Mouse (Mus musculus): ENCODE results near the gene Myzap. TPM values are rescaled to one million over a fixed set of nuclear protein-coding genes. Genes with fewer than 3 reads are reported as not detected.
A peak's percentile ranks its signal among the peaks of the same experiment; 100 is the strongest.

Gene Myzap
- polyA plus RNA-seq, 1 experiment = 0.98 TPM

GRCm38 (mm10) chr9:71614643-71615042, 22.5 kb upstream of the Myzap start:
- TF ChIP-seq POLR2A (IDR thresholded peaks at IDR 0.05; ENCODE audit: borderline replicate concordance, insufficient read depth, low read length) (no peak), CTCF (IDR thresholded peaks at IDR 0.05; ENCODE audit: borderline replicate concordance, insufficient read depth, low read depth, low read length) (peak; percentile 48)
- no peak for DNase-seq
- Histone ChIP-seq H3K27ac (ENCODE audit: insufficient read depth, low read length) (no peak overlapping the region), H3K27me3 (ENCODE audit: control insufficient read depth, insufficient read depth, low read length) (no peaks in the 10 kb centered on the region), H3K4me3 (replicated peaks; ENCODE audit: insufficient read depth, low read depth, low read length) (no peak overlapping the region), H3K4me1 (ENCODE audit: control insufficient read depth, insufficient read depth, low read length) (no peaks in the 10 kb centered on the region)
- 41% methylated on average over 2 of the region's 2 CpGs for WGBS

- Histone ChIP-seq H3K27ac (ENCODE audit: insufficient read depth, low read length) (no peak overlapping the region), H3K4me3 (replicated peaks; ENCODE audit: insufficient read depth, low read depth, low read length) (no peak overlapping the region), H3K27me3 (ENCODE audit: control insufficient read depth, insufficient read depth, low read length) (no peaks in the 10 kb centered on the region), H3K4me1 (ENCODE audit: control insufficient read depth, insufficient read depth, low read length) (no peaks in the 10 kb centered on the region)
- no peak for DNase-seq
- TF ChIP-seq POLR2A (IDR thresholded peaks at IDR 0.05; ENCODE audit: borderline replicate concordance, insufficient read depth, low read length) (no peak), CTCF (IDR thresholded peaks at IDR 0.05; ENCODE audit: borderline replicate concordance, insufficient read depth, low read depth, low read length) (peak; percentile 42; the same call in 1 of the 2 replicates)
- WGBS = 93% methylated on average over 6 of the region's 6 CpGs
Observed at GRCm38 (mm10) chr9:71612981-71613380, 20.8 kb upstream of the Myzap start.

- Histone ChIP-seq H3K4me1 (ENCODE audit: control insufficient read depth, insufficient read depth, low read length) (no peaks in the 10 kb centered on the region), H3K27me3 (ENCODE audit: control insufficient read depth, insufficient read depth, low read length) (no peaks in the 10 kb centered on the region), H3K27ac (ENCODE audit: insufficient read depth, low read length) (no peak overlapping the region), H3K4me3 (replicated peaks; ENCODE audit: insufficient read depth, low read depth, low read length) (no peak overlapping the region)
- 40% methylated on average over 4 of the region's 4 CpGs for WGBS
- DNase-seq = no peak
- TF ChIP-seq CTCF (IDR thresholded peaks at IDR 0.05; ENCODE audit: borderline replicate concordance, insufficient read depth, low read depth, low read length) = no peak
- no peak for TF ChIP-seq POLR2A (IDR thresholded peaks at IDR 0.05; ENCODE audit: borderline replicate concordance, insufficient read depth, low read length)
Observed at GRCm38 (mm10) chr9:71611876-71612275, 19.7 kb upstream of the Myzap start.

GRCm38 (mm10) chr9:71609010-71609409, 16.9 kb upstream of the Myzap start:
- no peak overlapping the region for H3K27ac ChIP-seq (ENCODE audit: insufficient read depth, low read length)
- WGBS = 59% methylated on average over 6 of the region's 6 CpGs
- no peak overlapping the region for H3K4me3 ChIP-seq (replicated peaks; ENCODE audit: insufficient read depth, low read depth, low read length)
- H3K27me3 ChIP-seq (ENCODE audit: control insufficient read depth, insufficient read depth, low read length) = no peaks in the 10 kb centered on the region
- TF ChIP-seq POLR2A (IDR thresholded peaks at IDR 0.05; ENCODE audit: borderline replicate concordance, insufficient read depth, low read length) (no peak), CTCF (IDR thresholded peaks at IDR 0.05; ENCODE audit: borderline replicate concordance, insufficient read depth, low read depth, low read length) (no peak)
- DNase-seq = no peak
- no peaks in the 10 kb centered on the region for H3K4me1 ChIP-seq (ENCODE audit: control insufficient read depth, insufficient read depth, low read length)

- DNase-seq = no peak
- Histone ChIP-seq H3K27me3 (ENCODE audit: control insufficient read depth, insufficient read depth, low read length) (no peaks in the 10 kb centered on the region), H3K4me1 (ENCODE audit: control insufficient read depth, insufficient read depth, low read length) (no peaks in the 10 kb centered on the region), H3K27ac (ENCODE audit: insufficient read depth, low read length) (no peak overlapping the region), H3K4me3 (replicated peaks; ENCODE audit: insufficient read depth, low read depth, low read length) (no peak overlapping the region)
- no peak for TF ChIP-seq CTCF (IDR thresholded peaks at IDR 0.05; ENCODE audit: borderline replicate concordance, insufficient read depth, low read depth, low read length)
- TF ChIP-seq POLR2A (IDR thresholded peaks at IDR 0.05; ENCODE audit: borderline replicate concordance, insufficient read depth, low read length) = no peak
- 55% methylated on average over 13 of the region's 13 CpGs for WGBS
Observed at GRCm38 (mm10) chr9:71606296-71607057, 14.3 kb upstream of the Myzap start.

GRCm38 (mm10) chr9:71604914-71605635, 12.9 kb upstream of the Myzap start:
- DNase-seq = no peak

GRCm38 (mm10) chr9:71599861-71600260, 7.7 kb upstream of the Myzap start:
- WGBS = 49% methylated on average over 7 of the region's 7 CpGs
- Histone ChIP-seq H3K4me1 (ENCODE audit: control insufficient read depth, insufficient read depth, low read length) (no peaks in the 10 kb centered on the region), H3K27me3 (ENCODE audit: control insufficient read depth, insufficient read depth, low read length) (no peaks in the 10 kb centered on the region), H3K27ac (ENCODE audit: insufficient read depth, low read length) (no peak overlapping the region), H3K4me3 (replicated peaks; ENCODE audit: insufficient read depth, low read depth, low read length) (no peak overlapping the region)
- no peak for DNase-seq
- TF ChIP-seq CTCF (IDR thresholded peaks at IDR 0.05; ENCODE audit: borderline replicate concordance, insufficient read depth, low read depth, low read length) (no peak), POLR2A (IDR thresholded peaks at IDR 0.05; ENCODE audit: borderline replicate concordance, insufficient read depth, low read length) (no peak)

More at GRCm38 (mm10) chr9:71604914-71605635, 12.9 kb upstream of the Myzap start:
- H3K27ac ChIP-seq (ENCODE audit: insufficient read depth, low read length) = no peak overlapping the region
- no peaks in the 10 kb centered on the region for H3K4me1 ChIP-seq (ENCODE audit: control insufficient read depth, insufficient read depth, low read length)
- H3K4me3 ChIP-seq (replicated peaks; ENCODE audit: insufficient read depth, low read depth, low read length) = no peak overlapping the region
- no peaks in the 10 kb centered on the region for H3K27me3 ChIP-seq (ENCODE audit: control insufficient read depth, insufficient read depth, low read length)
- WGBS = 19% methylated on average over 6 of the region's 6 CpGs
- TF ChIP-seq POLR2A (IDR thresholded peaks at IDR 0.05; ENCODE audit: borderline replicate concordance, insufficient read depth, low read length) (no peak), CTCF (IDR thresholded peaks at IDR 0.05; ENCODE audit: borderline replicate concordance, insufficient read depth, low read depth, low read length) (no peak)

Measured in cerebellum, adult 2 months (tissue).